14 mouse cellular contexts compared by ENCODE assay signal in the genomic region with DNA sequence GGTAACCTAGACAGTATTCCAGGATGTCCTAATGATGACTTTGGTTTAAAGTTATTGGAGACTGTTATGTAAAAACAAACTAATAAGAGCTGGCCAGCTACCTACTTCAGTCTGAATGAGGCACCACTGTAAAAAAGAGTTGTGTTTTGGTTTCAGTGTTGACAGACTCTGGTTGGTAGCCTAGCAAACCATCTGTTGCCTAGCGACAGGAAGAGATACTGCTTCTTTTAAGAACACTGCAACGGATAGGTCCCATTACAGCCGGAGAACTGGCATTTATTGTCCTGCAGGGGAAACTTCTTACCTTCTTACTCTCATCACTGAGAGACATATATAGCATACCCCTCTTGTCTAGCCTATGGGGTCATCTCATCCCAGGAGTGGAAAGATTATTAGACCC. TPM values are rescaled to one million over a fixed set of nuclear protein-coding genes. Genes with fewer than 3 reads are reported as not detected.
DNase-seq lines count a peak whose midpoint lies in the region; ATAC-seq lines count a peak whose summit lies in the region.
"Had no signal": no experiment of that assay in that cellular context is flagged by ENCODE, and none has a peak within 500 bp of the region (broad histone marks: within the 10 kb centered on the region; RNA-seq: fewer than 3 reads in every experiment).

No protein-coding gene starts in this region.

- ATAC-seq in frontal cortex, adult (ENCODE audit: low TSS enrichment): peak; percentile 59; the same call in 1 of the 2 replicates

- no peak for DNase-seq in frontal cortex, postnatal 10 days (ENCODE audit: low spot score in 2 of 2)
- peak; percentile 16 to 29 for DNase-seq in left cerebral cortex, postnatal 25 days (ENCODE audit: low spot score in 2 of 2)
- no peak for DNase-seq in left cerebral cortex, adult 18-20 months (ENCODE audit: low spot score in 2 of 2)
- peak; percentile 43 for DNase-seq in NIH3T3 (ENCODE audit: low read depth)
- DNase-seq in embryo, embryonic 11 days: peak; percentile 25
- no peak for DNase-seq in adrenal gland, postnatal 10 days
- DNase-seq in cerebellum, adult 11 months: no peak
- DNase-seq: cerebellum, postnatal 25 days; gastrocnemius, postnatal 10 days; liver; lung, embryonic 14.5 days had no signal

- intact Hi-C loops in left cerebral cortex, postnatal 25 days (cut with DNase I): no loop called here

RNA-seq across cellular contexts. Expression of a gene that starts 55.2 kb away (rescaled TPM):
- total RNA-seq in left cerebral cortex, postnatal 25 days (2021): 100 to 1,000 TPM; 113 to 119 TPM
- total RNA-seq in left cerebral cortex, adult 18-20 months (2021): 100 to 1,000 TPM; 145 TPM
- total RNA-seq in adrenal gland, postnatal 10 days (2021): 10 to 100 TPM; 18.2 to 18.9 TPM
- total RNA-seq: MEL; monocyte, adult 5-6 weeks had no signal

Comparison
In these comparisons a context has a peak if more than half of its experiments do, and no peak if none do; other contexts are left out.
1. DNase-seq: peak in left cerebral cortex, postnatal 25 days (2 of 2), NIH3T3 (single experiment) and embryo, embryonic 11 days (single experiment); none in frontal cortex, postnatal 10 days (0 of 2), left cerebral cortex, adult 18-20 months (0 of 2), adrenal gland, postnatal 10 days (single experiment) and cerebellum, adult 11 months (single experiment).
2. RNA of a gene that starts 55.2 kb away (total RNA-seq): 145 TPM in left cerebral cortex, adult 18-20 months and 113 to 119 TPM in left cerebral cortex, postnatal 25 days; 18.2 to 18.9 TPM in adrenal gland, postnatal 10 days; every median in the first group is over 4 times any median in the second.